Mouse (Mus musculus): ENCODE results near the gene Magi2.

Gene Magi2

GRCm38 (mm10) chr5:19932102-19932501 lies 705.3 kb downstream of the Magi2 start:
- no peak for DNase-seq (ENCODE audit: low spot score in 2 of 2)

- DNase-seq (ENCODE audit: low spot score in 2 of 2): no peak
Observed at GRCm38 (mm10) chr5:19933190-19933589, 706.4 kb downstream of the Magi2 start.

GRCm38 (mm10) chr5:19951102-19951501 lies 724.3 kb downstream of the Magi2 start:
- DNase-seq (ENCODE audit: low spot score in 2 of 2): no peak

GRCm38 (mm10) chr5:19964113-19964512 lies 737.3 kb downstream of the Magi2 start:
- DNase-seq (ENCODE audit: low spot score in 2 of 2): no peak

- DNase-seq (ENCODE audit: low spot score in 2 of 2): no peak
Observed at GRCm38 (mm10) chr5:19972736-19973135, 745.9 kb downstream of the Magi2 start.

- DNase-seq (ENCODE audit: low spot score in 2 of 2): no peak
Observed at GRCm38 (mm10) chr5:19973852-19974251, 747.0 kb downstream of the Magi2 start.

GRCm38 (mm10) chr5:19981518-19981917 lies 754.7 kb downstream of the Magi2 start:
- DNase-seq (ENCODE audit: low spot score in 2 of 2): no peak

GRCm38 (mm10) chr5:19982031-19982430 lies 755.2 kb downstream of the Magi2 start:
- peak in 1 of 2 experiments; percentile 31 for DNase-seq (ENCODE audit: low spot score in 2 of 2)

- DNase-seq (ENCODE audit: low spot score in 2 of 2): no peak
Observed at GRCm38 (mm10) chr5:19999486-19999885, 772.6 kb downstream of the Magi2 start.

- DNase-seq (ENCODE audit: low spot score in 2 of 2): no peak
Observed at GRCm38 (mm10) chr5:19999912-20000311, 773.1 kb downstream of the Magi2 start.

- DNase-seq (ENCODE audit: low spot score in 2 of 2): no peak
Observed at GRCm38 (mm10) chr5:20006616-20007015, 779.8 kb downstream of the Magi2 start.

GRCm38 (mm10) chr5:20007246-20007645 lies 780.4 kb downstream of the Magi2 start:
- DNase-seq (ENCODE audit: low spot score in 2 of 2): no peak

- no peak for DNase-seq (ENCODE audit: low spot score in 2 of 2)
Observed at GRCm38 (mm10) chr5:20010210-20010609, 783.4 kb downstream of the Magi2 start.

- no peak for DNase-seq (ENCODE audit: low spot score in 2 of 2)
Observed at GRCm38 (mm10) chr5:20018063-20018462, 791.2 kb downstream of the Magi2 start.

GRCm38 (mm10) chr5:20046649-20047048 lies 819.8 kb downstream of the Magi2 start:
- DNase-seq (ENCODE audit: low spot score in 2 of 2): no peak

GRCm38 (mm10) chr5:20048386-20048785 lies 821.5 kb downstream of the Magi2 start:
- no peak for DNase-seq (ENCODE audit: low spot score in 2 of 2)

GRCm38 (mm10) chr5:20050284-20050683 lies 823.4 kb downstream of the Magi2 start:
- no peak for DNase-seq (ENCODE audit: low spot score in 2 of 2)

- DNase-seq (ENCODE audit: low spot score in 2 of 2): no peak
Observed at GRCm38 (mm10) chr5:20055000-20055399, 828.2 kb downstream of the Magi2 start.

- no peak for DNase-seq (ENCODE audit: low spot score in 2 of 2)
Observed at GRCm38 (mm10) chr5:20056074-20056842, 829.4 kb downstream of the Magi2 start.

- no peak for DNase-seq (ENCODE audit: low spot score in 2 of 2)
Observed at GRCm38 (mm10) chr5:20056856-20057255, 830.0 kb downstream of the Magi2 start.

GRCm38 (mm10) chr5:20062011-20062410 lies 835.2 kb downstream of the Magi2 start:
- DNase-seq (ENCODE audit: low spot score in 2 of 2): no peak

GRCm38 (mm10) chr5:20065081-20065480 lies 838.2 kb downstream of the Magi2 start:
- DNase-seq (ENCODE audit: low spot score in 2 of 2): no peak

GRCm38 (mm10) chr5:20068496-20068895 lies 841.7 kb downstream of the Magi2 start:
- DNase-seq (ENCODE audit: low spot score in 2 of 2): no peak

Measured in right cerebral cortex, adult 2 months (tissue).